Mouse (Mus musculus): Measurements from ENCODE around the gene Slc6a20a. TPM values are rescaled to one million over a fixed set of nuclear protein-coding genes. Genes with fewer than 3 reads are reported as not detected.

The Slc6a20a gene
- polyA plus RNA-seq, 1 experiment from 2014 or later: 0.12 TPM

GRCm38 (mm10) chr9:123632281-123632680 lies 46.4 kb downstream of the Slc6a20a start, which contains the start of gene Slc6a20b:
Gene Slc6a20b, minus strand, starts transcription at chr9:123632565.
- Histone ChIP-seq H3K27ac (no peak within 1 kb of the TSS), H3K9me3 (no peaks in the 10 kb centered on the region), H3K36me3 (no peaks in the 10 kb centered on the region), H3K9ac (no peak within 1 kb of the TSS), H3K4me1 (no peaks in the 10 kb centered on the region), H3K4me2 (no peak within 1 kb of the TSS), H3K27me3 (no peaks in the 10 kb centered on the region), H3K4me3 (no peak within 1 kb of the TSS)
- no peak for ATAC-seq (ENCODE audit: borderline replicate concordance, extremely low read depth, low FRiP score, low TSS enrichment)
- 68% methylated on average over 6 of the region's 6 CpGs for WGBS

- no peak overlapping the region for H3K9ac ChIP-seq
- no peaks in the 10 kb centered on the region for H3K36me3 ChIP-seq
- H3K9me3 ChIP-seq: no peaks in the 10 kb centered on the region
- no peaks in the 10 kb centered on the region for H3K27me3 ChIP-seq
- H3K4me3 ChIP-seq: no peak overlapping the region
- H3K4me1 ChIP-seq: no peaks in the 10 kb centered on the region
- H3K27ac ChIP-seq: no peak overlapping the region
- ATAC-seq (ENCODE audit: borderline replicate concordance, extremely low read depth, low FRiP score, low TSS enrichment): no peak
- 80% methylated on average over 3 of the region's 3 CpGs for WGBS
- H3K4me2 ChIP-seq: no peak overlapping the region
Observed at GRCm38 (mm10) chr9:123631666-123632065, 47.0 kb downstream of the Slc6a20a start.

GRCm38 (mm10) chr9:123625821-123626220 lies 52.9 kb downstream of the Slc6a20a start:
- H3K27ac ChIP-seq: no peak overlapping the region
- H3K4me2 ChIP-seq: no peak overlapping the region
- no peaks in the 10 kb centered on the region for H3K9me3 ChIP-seq
- ATAC-seq (ENCODE audit: borderline replicate concordance, extremely low read depth, low FRiP score, low TSS enrichment): no peak
- WGBS: 90% methylated on average over 11 of the region's 11 CpGs
- H3K4me3 ChIP-seq: no peak overlapping the region
- H3K9ac ChIP-seq: no peak overlapping the region
- H3K4me1 ChIP-seq: no peaks in the 10 kb centered on the region
- H3K36me3 ChIP-seq: no peaks in the 10 kb centered on the region
- no peaks in the 10 kb centered on the region for H3K27me3 ChIP-seq

GRCm38 (mm10) chr9:123624741-123625140 lies 53.9 kb downstream of the Slc6a20a start:
- no peaks in the 10 kb centered on the region for H3K9me3 ChIP-seq
- no peak for ATAC-seq (ENCODE audit: borderline replicate concordance, extremely low read depth, low FRiP score, low TSS enrichment)
- H3K9ac ChIP-seq: no peak overlapping the region
- no peaks in the 10 kb centered on the region for H3K36me3 ChIP-seq
- no peak overlapping the region for H3K27ac ChIP-seq
- H3K4me2 ChIP-seq: no peak overlapping the region
- 74% methylated on average over 2 of the region's 2 CpGs for WGBS
- no peak overlapping the region for H3K4me3 ChIP-seq
- H3K27me3 ChIP-seq: no peaks in the 10 kb centered on the region
- no peaks in the 10 kb centered on the region for H3K4me1 ChIP-seq

- Histone ChIP-seq H3K27me3 (no peaks in the 10 kb centered on the region), H3K4me2 (no peak overlapping the region), H3K9ac (no peak overlapping the region), H3K9me3 (no peaks in the 10 kb centered on the region), H3K36me3 (no peaks in the 10 kb centered on the region), H3K4me1 (no peaks in the 10 kb centered on the region), H3K4me3 (no peak overlapping the region), H3K27ac (no peak overlapping the region)
- 81% methylated on average over 5 of the region's 5 CpGs for WGBS
- no peak for ATAC-seq (ENCODE audit: borderline replicate concordance, extremely low read depth, low FRiP score, low TSS enrichment)
Observed at GRCm38 (mm10) chr9:123620311-123621098, 58.2 kb downstream of the Slc6a20a start.

GRCm38 (mm10) chr9:123601529-123601928 lies 77.2 kb downstream of the Slc6a20a start:
- no peak overlapping the region for H3K4me2 ChIP-seq
- no peaks in the 10 kb centered on the region for H3K9me3 ChIP-seq
- H3K4me3 ChIP-seq: no peak overlapping the region
- H3K36me3 ChIP-seq: no peaks in the 10 kb centered on the region
- H3K4me1 ChIP-seq: no peaks in the 10 kb centered on the region
- H3K27ac ChIP-seq: no peak overlapping the region
- H3K9ac ChIP-seq: no peak overlapping the region
- WGBS: 66% methylated on average over 1 of the region's 1 CpGs
- H3K27me3 ChIP-seq: no peaks in the 10 kb centered on the region
- no peak for ATAC-seq (ENCODE audit: borderline replicate concordance, extremely low read depth, low FRiP score, low TSS enrichment)

- H3K4me2 ChIP-seq: no peak overlapping the region
Observed at GRCm38 (mm10) chr9:123597376-123597775, 81.3 kb downstream of the Slc6a20a start.

GRCm38 (mm10) chr9:123596910-123597309 lies 81.8 kb downstream of the Slc6a20a start:
- no peak overlapping the region for H3K27ac ChIP-seq
- no peak overlapping the region for H3K4me2 ChIP-seq
- no peak overlapping the region for H3K4me3 ChIP-seq
- no peaks in the 10 kb centered on the region for H3K9me3 ChIP-seq
- H3K9ac ChIP-seq: no peak overlapping the region
- no peaks in the 10 kb centered on the region for H3K27me3 ChIP-seq
- WGBS: 81% methylated on average over 2 of the region's 2 CpGs
- H3K4me1 ChIP-seq: no peaks in the 10 kb centered on the region
- ATAC-seq (ENCODE audit: borderline replicate concordance, extremely low read depth, low FRiP score, low TSS enrichment): no peak
- peaks cover 14% of the 10 kb centered on the region; the same call in 1 of the 2 replicates for H3K36me3 ChIP-seq

More at GRCm38 (mm10) chr9:123597376-123597775, 81.3 kb downstream of the Slc6a20a start:
- H3K27ac ChIP-seq: no peak overlapping the region
- no peak for ATAC-seq (ENCODE audit: borderline replicate concordance, extremely low read depth, low FRiP score, low TSS enrichment)
- no peaks in the 10 kb centered on the region for H3K9me3 ChIP-seq
- H3K4me1 ChIP-seq: no peaks in the 10 kb centered on the region
- no peaks in the 10 kb centered on the region for H3K27me3 ChIP-seq
- WGBS: 86% methylated on average over 2 of the region's 2 CpGs
- no peak overlapping the region for H3K9ac ChIP-seq
- H3K36me3 ChIP-seq: peaks cover 14% of the 10 kb centered on the region; the same call in 1 of the 2 replicates
- no peak overlapping the region for H3K4me3 ChIP-seq

GRCm38 (mm10) chr9:123595194-123595593 lies 83.5 kb downstream of the Slc6a20a start:
- H3K9me3 ChIP-seq: no peaks in the 10 kb centered on the region
- H3K9ac ChIP-seq: no peak overlapping the region
- H3K27me3 ChIP-seq: no peaks in the 10 kb centered on the region
- peaks cover 14% of the 10 kb centered on the region; the same call in 1 of the 2 replicates for H3K36me3 ChIP-seq
- H3K27ac ChIP-seq: no peak overlapping the region
- ATAC-seq (ENCODE audit: borderline replicate concordance, extremely low read depth, low FRiP score, low TSS enrichment): no peak
- H3K4me2 ChIP-seq: no peak overlapping the region
- WGBS: 94% methylated on average over 4 of the region's 4 CpGs
- no peak overlapping the region for H3K4me3 ChIP-seq
- H3K4me1 ChIP-seq: no peaks in the 10 kb centered on the region

GRCm38 (mm10) chr9:123589240-123589910 lies 89.3 kb downstream of the Slc6a20a start:
- Histone ChIP-seq H3K27ac (no peak overlapping the region), H3K27me3 (no peaks in the 10 kb centered on the region), H3K9me3 (no peaks in the 10 kb centered on the region), H3K36me3 (peaks cover 31% of the 10 kb centered on the region), H3K4me2 (no peak overlapping the region), H3K9ac (no peak overlapping the region), H3K4me1 (no peaks in the 10 kb centered on the region), H3K4me3 (no peak overlapping the region)
- WGBS: 68% methylated on average over 7 of the region's 7 CpGs
- ATAC-seq (ENCODE audit: borderline replicate concordance, extremely low read depth, low FRiP score, low TSS enrichment): no peak

Data from lung, embryonic 15.5 days (tissue).